Mouse (Mus musculus): ENCODE results near the gene Arih1. TPM values are rescaled to one million over a fixed set of nuclear protein-coding genes. Genes with fewer than 3 reads are reported as not detected.

The Arih1 gene
- total RNA-seq (2017): 146 and 152 TPM in 2 replicates

- peak; percentile 85 for ATAC-seq (ENCODE audit: extremely low read depth, insufficient number of reproducible peaks, low FRiP score, poor library complexity, severe bottlenecking)
These were observed at the start of gene Arih1 for GRCm38 (mm10) chr9:59486549-59487065. TSS of gene Arih1 (minus strand) at chr9:59486618.

- peak; percentile 57 for ATAC-seq (ENCODE audit: extremely low read depth, insufficient number of reproducible peaks, low FRiP score, poor library complexity, severe bottlenecking)
These were observed 47.5 kb upstream of the Arih1 start for GRCm38 (mm10) chr9:59533889-59534288.

- ATAC-seq (ENCODE audit: extremely low read depth, insufficient number of reproducible peaks, low FRiP score, poor library complexity, severe bottlenecking): no peak
These were observed 47.0 kb upstream of the Arih1 start for GRCm38 (mm10) chr9:59533422-59533821.

GRCm38 (mm10) chr9:59531645-59532044, 45.2 kb upstream of the Arih1 start:
- no peak for ATAC-seq (ENCODE audit: extremely low read depth, insufficient number of reproducible peaks, low FRiP score, poor library complexity, severe bottlenecking)

- ATAC-seq (ENCODE audit: extremely low read depth, insufficient number of reproducible peaks, low FRiP score, poor library complexity, severe bottlenecking): 0 out of 2 replicates have a peak, but pooled peaks have one; percentile 31
These were observed 41.9 kb upstream of the Arih1 start for GRCm38 (mm10) chr9:59528274-59528673.

GRCm38 (mm10) chr9:59527580-59527979, 41.2 kb upstream of the Arih1 start:
- no peak for ATAC-seq (ENCODE audit: extremely low read depth, insufficient number of reproducible peaks, low FRiP score, poor library complexity, severe bottlenecking)

GRCm38 (mm10) chr9:59526727-59527126, 40.3 kb upstream of the Arih1 start:
- no peak for ATAC-seq (ENCODE audit: extremely low read depth, insufficient number of reproducible peaks, low FRiP score, poor library complexity, severe bottlenecking)

GRCm38 (mm10) chr9:59522906-59523305, 36.5 kb upstream of the Arih1 start:
- ATAC-seq (ENCODE audit: extremely low read depth, insufficient number of reproducible peaks, low FRiP score, poor library complexity, severe bottlenecking): no peak

GRCm38 (mm10) chr9:59519396-59519795, 33.0 kb upstream of the Arih1 start:
- no peak for ATAC-seq (ENCODE audit: extremely low read depth, insufficient number of reproducible peaks, low FRiP score, poor library complexity, severe bottlenecking)

GRCm38 (mm10) chr9:59518976-59519375, 32.6 kb upstream of the Arih1 start:
- no peak for ATAC-seq (ENCODE audit: extremely low read depth, insufficient number of reproducible peaks, low FRiP score, poor library complexity, severe bottlenecking)

- ATAC-seq (ENCODE audit: extremely low read depth, insufficient number of reproducible peaks, low FRiP score, poor library complexity, severe bottlenecking): no peak
These were observed 30.7 kb upstream of the Arih1 start for GRCm38 (mm10) chr9:59517127-59517526.

GRCm38 (mm10) chr9:59515069-59515468, 28.7 kb upstream of the Arih1 start:
- ATAC-seq (ENCODE audit: extremely low read depth, insufficient number of reproducible peaks, low FRiP score, poor library complexity, severe bottlenecking): no peak

GRCm38 (mm10) chr9:59512381-59512780, 26.0 kb upstream of the Arih1 start:
- ATAC-seq (ENCODE audit: extremely low read depth, insufficient number of reproducible peaks, low FRiP score, poor library complexity, severe bottlenecking): no peak

- ATAC-seq (ENCODE audit: extremely low read depth, insufficient number of reproducible peaks, low FRiP score, poor library complexity, severe bottlenecking): no peak
These were observed 21.7 kb upstream of the Arih1 start for GRCm38 (mm10) chr9:59508146-59508545.

GRCm38 (mm10) chr9:59487331-59487730, 913 bp upstream of the Arih1 start:
- no peak for ATAC-seq (ENCODE audit: extremely low read depth, insufficient number of reproducible peaks, low FRiP score, poor library complexity, severe bottlenecking)

GRCm38 (mm10) chr9:59486076-59486518, 321 bp downstream of the Arih1 start:
- no peak for ATAC-seq (ENCODE audit: extremely low read depth, insufficient number of reproducible peaks, low FRiP score, poor library complexity, severe bottlenecking)

- ATAC-seq (ENCODE audit: extremely low read depth, insufficient number of reproducible peaks, low FRiP score, poor library complexity, severe bottlenecking): peak; percentile 24
These were observed 825 bp downstream of the Arih1 start for GRCm38 (mm10) chr9:59485511-59486075.

- no peak for ATAC-seq (ENCODE audit: extremely low read depth, insufficient number of reproducible peaks, low FRiP score, poor library complexity, severe bottlenecking)
These were observed 1.7 kb downstream of the Arih1 start for GRCm38 (mm10) chr9:59484760-59485159.

- no peak; the same call in 1 of the 2 replicates for ATAC-seq (ENCODE audit: extremely low read depth, insufficient number of reproducible peaks, low FRiP score, poor library complexity, severe bottlenecking)
These were observed 4.0 kb downstream of the Arih1 start for GRCm38 (mm10) chr9:59482419-59482818.

GRCm38 (mm10) chr9:59476617-59477016, 9.8 kb downstream of the Arih1 start:
- ATAC-seq (ENCODE audit: extremely low read depth, insufficient number of reproducible peaks, low FRiP score, poor library complexity, severe bottlenecking): no peak

- no peak for ATAC-seq (ENCODE audit: extremely low read depth, insufficient number of reproducible peaks, low FRiP score, poor library complexity, severe bottlenecking)
These were observed 11.6 kb downstream of the Arih1 start for GRCm38 (mm10) chr9:59474838-59475237.
